Mouse (Mus musculus) gastrocnemius, postnatal 4 days (tissue): ENCODE measurements around the gene Canx. TPM values are rescaled to one million over a fixed set of nuclear protein-coding genes. Genes with fewer than 3 reads are reported as not detected.
"Not testable (repeated sequence)": the region's sequence is repeated elsewhere in the genome, so short reads cannot be mapped to it uniquely, and the experiment has no call there.

Experiments
- DNase-seq, 2 experiments: peaks; one replicate each; pipeline ENCODE4 v3.0.0; 2021 to 2022; ENCODE audit warnings: low spot score in 2 of 2, mixed read lengths in 2 of 2
- total RNA-seq, 2 experiments: library from RNA; stranded (reverse); gene quantifications; 2 replicates each; pipeline ENCODE4 v1.2.3; 2021

Canx gene
- total RNA-seq, 2 experiments from 2014 or later, result 216 to 225 TPM

DNA sequence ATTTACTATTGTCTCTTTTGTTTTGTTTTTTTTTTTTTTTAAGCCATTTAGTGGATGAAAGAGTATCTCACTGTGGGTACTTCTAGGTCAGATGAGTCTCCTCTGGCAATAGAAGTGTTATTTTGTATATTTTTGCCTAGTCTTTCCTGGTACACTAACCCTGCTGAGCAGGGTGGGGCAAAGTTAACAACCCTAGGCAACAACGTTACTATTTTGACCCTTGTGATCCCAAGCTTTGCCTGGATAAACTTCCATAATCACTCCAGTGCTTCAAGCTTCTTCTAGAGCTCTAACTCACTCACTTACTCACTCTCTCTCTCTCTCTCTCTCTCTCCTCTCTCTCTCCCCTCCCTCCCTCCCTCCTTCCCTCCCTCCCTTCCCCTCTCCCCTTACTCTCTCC, 10.7 kb upstream of the Canx start:
- no peak for DNase-seq

DNA sequence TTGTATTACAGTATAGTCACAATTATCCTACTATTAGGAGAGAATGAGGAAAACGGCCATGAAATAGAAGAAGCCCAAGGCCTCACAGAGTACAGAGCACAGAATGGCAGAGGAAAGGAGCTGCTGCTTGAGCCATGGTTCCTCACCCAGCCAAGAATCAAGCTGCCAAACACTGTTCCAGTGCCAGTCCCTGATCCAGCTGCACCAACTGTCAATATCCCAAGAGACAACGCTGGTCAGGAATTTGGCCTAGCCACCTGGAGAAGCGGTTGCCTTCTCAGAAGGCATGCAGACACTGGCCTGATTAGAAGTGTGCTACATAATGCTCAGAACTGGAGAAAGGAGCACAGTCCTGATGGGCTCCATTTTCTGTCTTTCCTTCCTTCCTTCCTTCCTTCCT, 7.7 kb upstream of the Canx start:
- DNase-seq, result no peak

DNA sequence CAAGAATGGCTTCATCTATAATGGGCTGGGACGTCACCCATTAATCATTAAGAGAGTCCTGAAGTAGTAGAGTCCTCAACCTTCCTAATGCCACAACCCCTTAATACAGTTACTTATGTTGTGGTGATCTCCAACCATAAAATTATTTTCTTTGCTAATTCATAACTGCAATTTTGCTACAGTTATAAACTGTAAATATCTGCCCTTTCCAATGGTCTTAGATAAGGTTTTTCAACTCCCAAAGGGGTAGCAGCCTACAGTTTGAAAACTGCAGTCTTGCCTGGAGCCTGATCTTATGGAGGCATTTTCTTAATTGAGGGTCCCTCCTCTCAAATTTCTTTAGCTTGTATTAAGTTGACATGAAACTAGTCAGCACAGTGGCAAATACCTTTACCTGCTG, 3.9 kb upstream of the Canx start:
- DNase-seq, result no peak

DNA sequence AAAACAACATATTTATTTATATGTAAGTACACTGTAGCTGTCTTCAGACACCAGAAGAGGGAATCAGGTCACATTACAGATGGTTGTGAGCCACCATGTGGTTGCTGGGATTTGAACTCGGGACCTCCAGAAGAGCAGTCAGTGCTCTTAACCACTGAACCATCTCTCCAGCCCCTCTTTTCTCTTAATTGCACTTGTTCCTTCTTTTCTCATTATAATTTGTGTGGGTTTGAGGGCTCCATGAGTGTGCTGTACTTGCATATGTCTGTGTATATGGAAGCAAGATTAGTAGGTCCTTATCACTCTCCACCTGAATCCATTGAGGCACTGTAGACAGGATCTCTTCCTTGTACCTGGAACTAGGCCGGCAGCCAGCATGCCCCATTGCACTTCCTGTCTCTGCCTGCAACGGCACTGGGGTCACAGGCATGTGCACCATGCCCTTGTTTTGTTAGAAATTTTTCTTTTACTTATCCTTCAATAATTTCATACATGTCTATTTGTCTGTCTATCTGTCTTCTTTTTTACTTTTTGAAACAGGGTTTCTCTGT, 2.7 kb upstream of the Canx start:
- no peak for DNase-seq

- no peak for DNase-seq
Observed at GRCm38 (mm10) chr11:50326302-50326966, 961 bp upstream of the Canx start.

GRCm38 (mm10) chr11:50324751-50325471, 562 bp downstream of the Canx start:
- DNase-seq, result no peak

- DNase-seq, result no peak
Observed at GRCm38 (mm10) chr11:50323843-50324242, 1.6 kb downstream of the Canx start.

DNA sequence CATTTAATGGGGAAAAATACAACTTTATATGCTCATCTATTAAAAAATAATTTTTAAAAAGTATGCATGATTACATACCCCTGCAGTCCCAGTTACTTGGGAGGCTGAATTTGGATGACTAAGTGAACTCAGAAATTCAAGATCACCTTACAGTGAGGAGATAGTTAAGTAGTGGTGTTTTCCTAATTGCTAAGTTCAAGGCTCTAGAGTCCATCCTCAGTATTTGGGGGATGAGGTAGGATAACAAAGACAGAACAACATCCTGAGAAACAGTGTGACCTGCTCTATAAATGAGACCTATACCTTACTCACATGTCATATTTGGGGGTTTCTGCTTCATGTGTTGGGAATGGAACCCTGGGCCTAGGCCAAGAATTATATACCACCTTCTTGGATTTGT, 3.1 kb downstream of the Canx start:
- DNase-seq, result no peak

DNA sequence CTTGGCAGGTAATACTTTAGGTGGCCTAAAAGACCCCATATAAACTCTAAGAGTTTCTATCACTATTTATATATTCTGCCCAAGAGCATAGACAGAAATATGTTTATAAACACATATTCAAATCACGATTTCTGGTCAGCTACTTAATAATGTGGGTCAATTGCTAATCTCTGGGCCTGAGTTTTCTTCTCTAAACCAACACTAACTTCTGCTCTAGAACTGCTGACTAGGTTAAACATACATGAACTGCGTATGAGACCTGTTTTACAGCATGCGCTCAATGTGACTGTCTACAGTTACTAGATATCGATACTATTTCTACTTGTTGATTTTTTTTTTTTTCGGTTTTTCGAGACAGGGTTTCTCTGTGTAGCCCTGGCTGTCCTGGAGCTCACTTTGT, 4.2 kb downstream of the Canx start:
- no peak for DNase-seq

DNA sequence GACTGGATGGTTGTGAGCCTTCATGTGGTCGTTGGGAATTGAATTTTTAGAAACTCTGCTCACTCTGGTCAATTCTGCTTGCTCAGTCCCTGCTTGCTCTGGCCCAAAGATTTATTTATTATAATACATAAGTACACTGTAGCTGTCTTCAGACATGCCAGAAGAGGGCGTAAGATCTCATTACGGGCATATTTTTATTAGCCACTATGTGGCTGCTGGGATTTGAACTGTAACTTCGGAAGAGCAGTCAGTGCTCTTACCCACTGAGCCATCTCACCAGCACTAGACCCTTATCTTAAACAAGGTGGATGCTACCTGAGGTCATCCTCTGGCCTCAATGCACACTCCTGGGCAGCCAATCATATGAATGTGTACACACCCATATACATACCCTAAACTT, 6.1 kb downstream of the Canx start:
- not testable (repeated sequence) for DNase-seq

GRCm38 (mm10) chr11:50312803-50313202, 12.7 kb downstream of the Canx start:
- no peak for DNase-seq

DNA sequence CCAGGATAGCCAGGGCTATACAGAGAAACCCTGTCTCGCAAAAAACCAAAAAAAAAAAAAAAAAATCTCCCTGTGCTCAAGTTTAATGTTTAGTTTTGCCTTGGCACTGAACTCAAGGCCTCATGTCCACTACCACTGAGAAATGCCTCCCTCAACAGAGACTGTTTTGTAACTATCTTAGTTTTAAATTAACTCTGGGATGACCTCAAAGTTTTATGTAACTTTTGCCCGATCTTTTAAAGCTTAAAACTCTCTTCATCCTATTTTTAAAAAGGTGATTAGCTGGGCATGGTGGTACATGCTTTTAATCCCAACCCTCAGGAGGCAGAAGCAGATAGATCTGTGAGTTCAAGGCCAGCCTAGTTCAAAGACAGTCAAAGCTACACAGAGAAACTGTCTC, 22.1 kb downstream of the Canx start:
- no peak for DNase-seq

GRCm38 (mm10) chr11:50292190-50292855, 33.1 kb downstream of the Canx start, which contains the start of gene Maml1:
Gene Maml1 (minus strand): TSS chr11:50292311.
- DNase-seq, result peak; percentile 91 to 96

GRCm38 (mm10) chr11:50291321-50292165, 33.9 kb downstream of the Canx start:
- DNase-seq, result peak; percentile 28 to 58

DNA sequence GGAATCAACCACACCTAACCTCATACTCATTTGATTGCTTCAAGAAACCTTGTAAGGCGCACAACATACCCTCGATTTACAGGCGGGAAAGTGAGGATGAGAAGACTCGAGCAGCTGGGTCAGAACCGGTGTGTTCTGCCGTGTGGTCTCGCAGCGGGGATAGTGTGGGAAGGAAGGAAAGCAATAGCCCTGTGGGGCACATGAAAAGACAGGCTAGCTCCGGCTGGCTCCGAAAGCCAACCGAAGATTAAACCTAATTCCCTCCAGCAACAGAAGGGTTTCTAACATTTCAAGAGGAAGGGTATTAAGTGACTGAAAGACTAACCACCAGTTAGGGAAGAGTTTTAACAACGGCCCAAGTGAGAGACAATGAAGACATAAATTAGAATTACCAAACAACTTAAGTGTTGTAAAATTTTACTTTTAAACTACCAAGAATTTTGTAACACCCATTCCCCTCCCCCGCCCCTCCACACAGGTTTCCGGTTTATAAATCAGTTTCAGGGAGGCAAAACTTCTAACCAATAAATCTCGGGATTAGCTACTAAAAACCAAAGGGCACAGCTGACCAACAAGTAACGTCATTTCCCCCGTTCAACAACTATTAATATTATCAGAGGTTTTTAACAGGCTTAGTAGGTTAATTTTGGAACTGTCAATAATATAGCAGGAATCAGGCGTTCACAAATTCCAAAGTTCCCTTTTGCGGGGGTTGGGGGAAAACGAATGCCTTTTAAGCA, 34.8 kb downstream of the Canx start:
- DNase-seq, result no peak

DNA sequence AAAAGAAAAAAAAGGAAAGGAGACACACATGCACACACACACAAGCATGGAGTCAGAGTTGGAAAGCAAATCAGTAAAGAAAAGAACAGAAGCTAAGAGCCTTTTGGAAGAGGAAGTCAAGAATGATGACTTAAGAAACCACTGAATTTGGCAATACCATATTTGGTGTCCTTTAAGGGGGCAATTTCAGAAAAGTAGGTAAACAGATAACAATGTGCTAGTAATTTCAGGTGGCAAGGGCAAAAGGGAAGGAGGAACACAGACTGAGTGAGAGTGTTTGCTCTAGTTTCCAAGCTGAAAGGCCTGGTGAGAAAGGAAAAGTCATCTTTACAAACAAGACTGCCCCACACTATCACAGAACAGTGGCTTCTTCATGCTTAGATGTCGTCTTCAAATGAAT, 39.0 kb downstream of the Canx start:
- DNase-seq, result no peak

- no peak for DNase-seq
Observed at GRCm38 (mm10) chr11:50285696-50286095, 39.8 kb downstream of the Canx start.

DNA sequence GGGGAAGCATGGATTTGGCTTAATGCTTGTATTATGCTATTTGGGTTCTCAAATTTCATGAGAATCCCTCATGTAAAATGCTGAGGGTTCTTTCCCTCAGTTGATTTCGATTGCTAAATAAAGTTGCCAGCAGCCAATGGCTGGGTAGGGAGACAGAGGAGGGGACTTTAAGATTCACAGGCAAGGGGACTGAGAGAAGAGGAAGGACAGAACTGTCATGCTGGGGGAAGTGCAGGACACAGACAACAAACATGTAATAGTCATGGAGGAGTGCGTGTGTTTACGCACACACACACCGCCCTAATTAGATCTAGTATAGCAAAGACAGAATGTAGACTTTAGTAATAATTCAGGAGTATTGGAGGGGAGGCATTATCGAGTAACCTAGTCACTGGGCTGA, 40.2 kb downstream of the Canx start:
- DNase-seq, result no peak

GRCm38 (mm10) chr11:50280053-50280452, 45.4 kb downstream of the Canx start:
- DNase-seq, result no peak

GRCm38 (mm10) chr11:50279005-50279404, 46.5 kb downstream of the Canx start:
- no peak for DNase-seq
